Mouse (Mus musculus): ENCODE data around the gene Adamts2. TPM values are rescaled to one million over a fixed set of nuclear protein-coding genes. Genes with fewer than 3 reads are reported as not detected.

The Adamts2 gene
- 10 to 100 TPM; 17.6 to 19.4 TPM for total RNA-seq (2021)
- long read RNA-seq, experiment 1, full-length matches to known transcripts: 15 of 32 reads
- long read RNA-seq, experiment 1, partial matches to known transcripts: 11 of 32 reads
- long read RNA-seq, experiment 1, other reads (novel, unspliced or antisense): 6 of 32 reads
- long read RNA-seq, experiment 2, full-length matches to known transcripts: 7 of 21 reads
- long read RNA-seq, experiment 2, partial matches to known transcripts: 5 of 21 reads
- long read RNA-seq, experiment 2, other reads (novel, unspliced or antisense): 9 of 21 reads

DNA sequence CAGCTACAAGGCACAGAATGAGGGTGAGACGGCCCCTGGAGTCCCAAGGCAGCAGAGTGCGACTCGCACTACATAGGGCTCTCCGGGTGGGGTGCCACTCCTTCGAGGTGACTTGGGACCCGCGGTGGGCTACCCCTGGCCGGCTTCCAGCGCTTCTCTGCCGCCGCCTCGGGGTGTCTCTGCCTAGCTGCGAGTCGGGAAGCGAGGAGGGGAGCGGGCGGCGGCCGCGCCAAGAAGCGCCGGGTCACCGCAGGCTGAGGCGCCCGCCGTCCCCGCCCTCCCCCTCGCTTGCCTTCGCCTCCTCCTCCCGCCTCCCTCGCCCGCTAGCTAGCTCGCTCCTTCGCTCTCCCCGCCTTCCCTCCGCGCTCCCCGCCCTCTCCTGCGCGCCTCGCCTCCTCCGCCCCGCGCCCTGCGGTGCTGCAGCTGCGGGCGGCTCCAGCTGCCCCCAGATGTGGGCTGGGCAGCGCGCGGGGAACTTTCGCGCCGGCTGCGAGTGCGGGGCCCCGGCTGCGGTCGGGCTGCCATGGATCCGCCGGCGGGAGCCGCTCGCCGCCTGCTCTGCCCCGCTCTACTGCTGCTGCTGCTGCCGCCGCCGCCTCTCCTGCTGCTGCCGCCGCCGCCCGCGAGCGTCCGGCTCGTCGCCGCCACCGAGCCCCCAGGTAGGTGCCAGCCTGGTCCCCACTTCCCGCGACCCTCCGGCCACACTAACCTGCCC, at the start of gene Adamts2:
TSS of gene Adamts2 (plus strand) at position 444 of the 715 bp plus-strand sequence.
- peak; percentile 88 for DNase-seq

DNA sequence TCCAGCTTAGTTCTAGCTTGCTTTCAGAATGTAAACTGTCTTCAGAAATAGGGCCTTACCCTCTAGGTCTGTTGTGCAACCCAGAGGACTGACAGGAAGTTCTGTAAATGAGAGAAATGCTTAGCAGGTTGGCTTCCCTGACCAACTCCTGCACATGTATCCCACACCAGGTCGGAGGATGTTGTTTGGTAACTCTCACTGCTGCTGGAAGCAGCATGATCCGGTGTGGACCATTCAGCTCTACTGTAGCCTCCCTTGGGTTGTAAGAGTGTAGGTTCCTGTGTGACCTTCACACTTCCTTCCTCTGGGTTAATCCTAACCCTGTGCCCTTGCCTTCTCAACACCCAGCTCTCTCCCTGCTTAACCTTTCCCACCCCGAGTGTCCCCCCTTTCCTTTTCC, 44.8 kb upstream of the Adamts2 start:
- no peak for DNase-seq

DNA sequence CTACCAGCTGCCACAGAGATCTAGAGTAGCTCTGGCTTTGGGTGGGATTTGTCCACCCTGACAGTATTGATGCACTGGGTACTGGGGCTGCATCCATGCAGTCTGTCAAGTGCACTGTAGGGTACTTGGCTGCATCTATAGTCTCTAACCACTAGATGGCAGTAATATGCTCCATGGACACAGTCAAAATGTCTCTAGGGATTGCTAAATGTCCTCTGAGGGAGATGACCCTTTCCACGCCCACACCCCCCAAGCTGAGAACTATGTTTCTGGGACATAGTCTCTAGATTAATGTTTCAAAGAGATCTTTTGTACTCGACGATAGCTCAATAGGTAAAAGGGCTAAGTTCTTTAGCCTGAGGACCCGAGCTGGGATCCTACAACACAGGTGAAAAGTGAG, 42.8 kb upstream of the Adamts2 start:
- peak; percentile 5 for DNase-seq

DNA sequence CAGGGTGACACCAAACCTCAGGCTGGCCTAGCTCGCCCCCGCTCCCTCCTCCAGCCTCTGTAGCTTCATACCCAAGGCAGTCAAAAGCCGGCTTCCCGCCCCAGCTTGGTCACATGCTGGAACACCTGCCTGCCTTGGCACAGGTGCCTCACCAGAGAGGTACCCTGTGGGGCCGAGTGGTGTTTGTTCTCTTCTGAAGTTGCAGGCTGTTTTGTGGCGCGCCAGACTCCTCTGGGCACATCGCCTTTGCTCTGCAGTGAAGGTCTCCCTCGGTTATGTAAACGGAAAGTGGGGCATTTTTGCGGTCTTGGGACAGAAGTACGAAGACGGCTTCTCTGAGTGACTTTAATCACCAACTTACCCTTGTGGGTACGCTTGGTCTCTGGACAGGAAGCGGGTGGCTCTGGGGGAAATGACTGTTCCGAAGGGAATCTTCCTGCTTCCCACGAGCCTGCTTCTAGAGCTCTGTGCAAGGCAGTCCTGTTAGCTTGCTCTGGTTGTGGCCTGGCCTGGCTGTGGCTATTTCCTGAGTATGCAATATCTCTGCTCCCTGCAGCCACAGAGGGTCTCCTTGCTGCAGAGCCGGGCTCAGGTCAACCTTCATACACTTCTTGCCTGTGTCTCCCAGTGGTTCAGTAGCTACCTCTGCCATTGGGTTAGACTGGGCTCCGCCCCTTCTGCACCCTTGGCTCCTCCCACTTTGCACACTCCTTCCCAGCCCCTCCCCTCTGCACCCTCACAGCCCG, 36.2 kb upstream of the Adamts2 start:
- no peak for DNase-seq

DNA sequence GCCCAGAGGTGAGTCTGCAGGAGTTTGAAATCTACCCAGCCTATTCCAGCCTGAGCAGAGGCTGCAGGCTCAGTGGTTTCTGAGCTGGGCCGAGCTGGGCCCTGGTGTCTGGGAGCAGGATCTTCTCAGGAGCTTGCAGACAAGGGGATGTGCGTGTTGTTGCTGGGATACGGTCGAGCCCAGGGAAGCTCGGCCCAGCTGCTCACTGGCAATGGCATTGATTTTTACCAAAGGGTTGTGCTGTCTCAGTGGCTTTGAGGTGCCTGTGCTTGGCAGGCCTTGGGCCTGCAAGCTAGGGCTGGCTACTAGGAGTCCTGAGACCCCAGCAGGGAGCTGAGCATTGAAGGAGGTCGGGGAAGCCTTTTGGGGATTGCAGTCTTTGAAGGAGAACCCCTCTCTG, 30.4 kb upstream of the Adamts2 start:
- no peak for DNase-seq

DNA sequence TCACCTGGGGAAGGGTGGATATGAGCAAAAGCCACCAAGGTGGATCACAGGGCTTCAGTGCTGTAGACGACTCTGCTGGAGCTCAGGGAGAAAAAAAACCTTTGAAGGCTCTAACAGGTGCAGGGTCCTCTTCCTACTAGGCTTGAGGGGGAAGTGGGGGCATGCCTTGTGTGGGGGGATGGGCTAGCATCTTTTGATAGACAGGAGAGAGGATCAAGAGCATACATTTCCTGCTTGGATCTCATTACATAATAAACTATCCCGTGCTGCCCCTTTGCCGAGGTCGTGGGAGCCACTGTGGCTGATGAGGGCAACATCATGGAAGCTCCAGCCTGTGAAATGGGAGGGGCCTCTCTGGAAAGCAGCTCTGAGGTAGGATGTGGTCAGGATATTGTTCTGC, 25.4 kb upstream of the Adamts2 start:
- DNase-seq: no peak

DNA sequence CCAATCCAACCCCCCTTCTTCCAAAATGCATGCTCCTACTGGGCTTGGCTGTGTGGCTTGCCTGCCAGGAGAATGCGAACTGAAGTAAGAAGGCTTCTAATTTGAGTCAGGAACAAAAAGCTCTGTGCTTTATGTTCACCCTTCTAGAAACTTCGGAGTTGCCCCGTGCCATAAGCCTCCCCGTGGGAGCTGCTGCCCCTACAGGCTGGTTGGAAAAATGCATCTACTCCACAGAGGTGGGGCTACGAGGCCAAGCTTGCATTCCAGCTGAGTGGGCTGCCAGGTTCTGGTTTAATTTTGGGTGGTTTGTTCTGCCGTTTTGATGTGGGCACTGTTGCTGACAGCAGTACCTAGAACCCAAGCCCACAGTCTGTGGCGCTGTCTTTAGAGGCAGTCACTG, 14.9 kb upstream of the Adamts2 start:
- peak; percentile 59 for DNase-seq

DNA sequence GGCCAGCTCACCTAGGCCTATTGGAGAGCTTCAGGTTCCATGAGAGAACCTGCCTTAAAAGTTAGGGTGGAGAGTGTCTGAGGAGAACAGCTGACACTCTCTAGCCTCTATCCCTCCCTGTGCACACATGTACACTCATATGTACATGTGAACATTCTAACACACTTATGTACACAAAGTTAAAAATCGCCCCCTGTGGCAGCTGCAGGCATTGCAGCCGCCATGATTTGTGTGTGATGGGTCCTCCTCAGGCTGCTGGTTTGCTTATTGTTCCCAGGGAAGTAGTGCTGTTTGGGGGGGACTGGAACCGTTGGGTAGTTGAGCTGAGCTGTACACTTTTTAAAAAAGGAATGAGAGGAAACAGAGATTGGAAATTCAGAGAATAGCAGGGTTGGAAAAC, 14.1 kb upstream of the Adamts2 start:
- peak; percentile 72 for DNase-seq

DNA sequence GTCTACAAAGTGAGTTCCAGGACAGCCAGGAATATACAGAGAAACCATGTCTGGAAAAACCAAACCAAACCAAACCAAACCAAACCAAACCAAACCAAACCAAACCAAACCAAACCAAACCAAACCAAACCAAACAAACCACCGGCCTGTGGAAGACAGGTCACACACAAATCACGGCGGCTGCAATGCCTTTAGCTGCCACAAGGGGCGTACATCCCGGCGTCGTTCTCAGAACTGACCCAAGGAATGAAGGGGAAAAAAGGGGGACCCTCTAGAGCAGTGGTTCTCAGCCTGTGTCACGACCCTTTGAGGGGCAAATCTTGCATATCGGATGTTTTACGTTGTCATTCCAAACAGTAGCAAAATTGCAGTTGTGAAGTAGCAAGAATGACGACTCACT, 12.8 kb upstream of the Adamts2 start:
- peak; percentile 71 for DNase-seq

DNA sequence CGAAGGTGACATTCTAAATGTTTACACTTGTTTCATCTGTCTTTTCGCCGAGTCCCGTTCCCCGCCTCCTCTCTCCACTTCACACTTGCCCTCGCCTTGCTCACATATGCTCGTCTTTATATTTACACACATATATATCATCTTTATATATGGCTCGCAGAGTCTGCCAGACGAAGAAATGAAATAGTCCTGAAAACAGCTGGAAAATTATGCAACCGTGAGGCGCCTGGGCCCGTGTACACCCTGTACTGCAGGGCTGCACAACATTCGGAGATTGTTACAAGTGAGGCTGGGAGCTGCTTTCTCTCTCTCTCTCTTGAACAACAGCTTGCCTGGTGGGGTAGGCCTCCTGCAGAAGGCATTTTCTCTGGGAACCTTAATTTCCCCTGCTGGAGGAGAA, 10.8 kb upstream of the Adamts2 start:
- DNase-seq: no peak

DNA sequence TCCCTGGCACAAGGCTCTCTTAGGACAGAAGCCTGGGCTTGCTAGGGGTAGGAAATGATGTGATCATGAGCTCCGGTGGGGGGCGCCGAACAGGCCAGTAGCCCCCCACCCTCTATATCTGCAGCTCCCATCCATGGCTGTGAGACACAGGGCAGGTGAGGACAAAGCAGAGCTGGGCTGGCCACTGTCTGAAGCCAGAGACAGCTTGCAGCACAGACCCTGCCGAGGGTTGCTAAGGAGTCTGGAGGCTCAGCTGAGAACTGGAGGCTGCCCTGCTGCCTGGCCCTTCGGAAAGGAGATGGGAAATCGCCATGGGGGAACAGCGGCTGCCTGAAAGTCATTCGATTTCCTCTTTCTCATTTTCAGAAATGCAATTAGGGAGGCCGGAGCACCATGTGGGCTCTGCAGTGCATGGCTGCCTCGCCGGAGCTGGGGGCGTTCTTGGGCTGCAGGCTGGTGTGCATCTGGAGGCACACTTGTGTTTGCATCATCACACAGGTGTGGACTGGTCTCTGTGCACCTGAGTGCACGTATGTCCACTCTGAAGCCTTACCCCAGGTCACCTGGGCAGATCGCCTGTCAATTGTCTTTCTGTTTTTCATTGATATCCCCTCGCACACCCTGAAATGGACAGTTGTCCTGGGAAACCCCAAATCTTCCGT, 8.9 kb upstream of the Adamts2 start:
- no peak for DNase-seq

DNA sequence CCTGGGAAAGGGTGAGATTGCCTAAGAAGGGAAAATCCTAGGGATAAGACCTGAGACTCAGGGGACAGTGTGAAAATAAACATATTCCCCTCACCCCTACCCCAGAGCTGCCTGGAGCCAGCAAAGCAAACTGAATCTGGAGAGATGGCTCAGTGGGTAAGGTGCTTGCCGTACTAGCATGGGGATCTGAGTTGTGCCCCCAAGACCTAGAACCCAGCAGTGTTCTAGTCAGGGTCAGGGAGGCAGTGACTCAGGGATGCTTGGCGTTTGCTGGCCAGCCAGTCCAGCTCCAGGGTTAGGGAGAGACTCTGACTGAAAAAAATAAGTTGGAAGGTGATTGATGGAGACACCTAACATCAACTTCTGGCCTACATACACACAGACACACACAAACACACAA, 5.3 kb upstream of the Adamts2 start:
- no peak for DNase-seq

DNA sequence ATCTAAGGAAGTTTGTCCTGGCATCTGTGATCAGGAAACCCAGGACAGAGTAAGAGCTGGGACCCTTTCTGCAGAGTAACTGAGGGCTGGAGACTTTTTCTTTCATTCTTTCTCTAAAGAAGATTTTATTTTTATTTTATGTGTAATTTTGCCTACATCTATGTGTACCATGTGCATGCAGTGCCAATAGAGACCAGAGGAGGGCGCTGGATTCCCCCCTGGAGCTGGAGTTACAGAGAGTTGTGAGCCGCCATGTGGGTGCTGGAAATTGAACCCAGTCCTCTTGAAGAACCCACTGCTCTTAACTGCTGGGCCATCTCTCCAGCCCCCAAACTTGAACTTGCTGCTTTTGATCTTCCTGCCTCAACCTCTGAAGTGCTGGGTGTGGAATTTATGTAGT, 2.7 kb upstream of the Adamts2 start:
- DNase-seq: no peak

DNA sequence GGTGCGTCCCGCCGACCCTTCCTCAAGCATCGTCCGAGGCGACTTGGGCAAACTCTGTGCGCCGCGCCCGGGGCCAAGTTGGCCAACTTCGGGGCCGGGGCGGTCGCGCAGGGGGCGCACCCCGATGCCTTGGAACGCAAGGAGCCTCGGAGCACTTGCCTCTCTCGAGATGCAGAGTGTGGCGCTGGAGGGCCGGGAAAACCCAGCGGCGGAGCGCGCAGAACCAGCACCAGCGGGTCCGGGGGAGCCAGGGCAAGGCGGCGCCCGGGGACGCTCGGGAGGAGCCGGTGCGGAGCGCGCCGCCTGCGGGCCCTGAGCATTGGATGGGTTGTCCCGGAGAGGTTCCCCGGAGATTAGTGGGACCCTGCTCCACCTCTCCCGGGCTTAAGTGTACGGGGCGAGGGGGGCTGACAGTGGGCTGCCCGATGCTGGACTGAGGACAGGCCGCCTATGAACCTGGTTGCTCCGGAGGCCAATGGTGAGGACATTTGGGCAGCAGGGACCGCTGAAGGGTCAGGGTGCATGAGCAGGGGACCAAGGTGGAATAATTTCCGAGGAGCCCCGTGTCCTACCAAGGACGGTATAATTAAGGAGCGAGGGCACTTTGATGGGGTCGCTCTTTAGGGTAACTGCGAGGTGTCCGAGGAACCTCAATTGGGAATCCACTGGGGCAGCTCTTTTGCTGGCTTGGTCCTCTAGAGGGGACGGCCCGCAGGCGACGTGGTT, 635 bp downstream of the Adamts2 start:
- peak; percentile 59 for DNase-seq

DNA sequence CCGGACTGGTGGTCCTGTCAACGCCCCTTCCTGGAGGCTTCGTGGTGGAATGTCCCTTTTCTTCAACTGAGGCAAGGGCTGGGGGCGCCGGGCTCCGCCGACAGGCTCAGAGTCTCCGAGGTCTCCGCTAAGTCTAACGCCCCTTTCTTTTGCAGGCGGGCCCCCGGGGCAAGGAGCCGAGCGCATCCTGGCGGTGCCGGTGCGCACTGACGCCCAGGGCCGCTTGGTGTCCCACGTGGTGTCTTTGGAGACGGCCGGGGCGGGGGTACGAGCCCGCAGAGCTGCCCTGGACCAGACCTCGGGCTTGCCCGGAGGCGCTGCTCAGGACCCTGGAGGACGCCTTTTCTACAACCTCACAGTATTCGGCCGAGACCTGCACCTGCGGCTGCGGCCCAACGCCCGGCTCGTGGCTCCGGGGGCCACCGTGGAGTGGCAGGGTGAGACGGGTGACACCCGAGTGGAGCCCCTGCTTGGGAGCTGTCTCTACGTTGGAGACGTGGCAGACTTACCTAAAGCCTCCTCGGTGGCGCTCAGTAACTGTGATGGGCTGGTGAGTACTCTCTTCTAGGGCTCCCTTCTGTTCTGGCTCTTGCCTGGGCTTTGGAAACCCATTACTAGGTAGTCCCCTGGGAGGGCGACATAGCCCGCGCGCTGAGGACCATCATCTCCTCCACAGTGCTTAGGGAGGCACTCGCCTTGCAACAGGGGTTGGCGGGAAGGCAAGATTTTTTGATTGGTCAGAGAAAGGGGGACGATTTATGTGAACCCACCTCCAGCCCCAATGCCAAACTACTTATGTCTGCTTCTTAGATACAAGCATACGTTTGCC, 1.4 kb downstream of the Adamts2 start:
- peak; percentile 62 for DNase-seq

DNA sequence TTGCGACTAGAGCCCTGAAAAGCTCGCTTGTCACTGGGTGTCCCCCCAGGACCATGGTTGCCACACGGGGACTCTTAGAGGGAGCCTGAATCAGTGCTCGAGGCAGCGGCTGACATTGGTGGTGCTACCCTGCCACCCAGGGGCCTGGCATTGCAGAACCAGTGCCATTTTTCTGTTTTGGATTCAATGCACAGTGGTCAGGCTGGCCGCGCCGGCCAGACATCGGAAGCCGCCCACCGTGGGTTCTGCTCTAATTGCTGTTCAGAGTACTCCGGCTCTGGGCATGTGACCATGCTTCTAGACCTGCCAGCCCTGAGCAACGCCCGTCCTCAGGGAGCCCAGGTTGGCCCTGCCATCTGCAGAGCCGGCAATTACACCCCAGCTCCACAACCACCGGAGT, 2.5 kb downstream of the Adamts2 start:
- no peak for DNase-seq

DNA sequence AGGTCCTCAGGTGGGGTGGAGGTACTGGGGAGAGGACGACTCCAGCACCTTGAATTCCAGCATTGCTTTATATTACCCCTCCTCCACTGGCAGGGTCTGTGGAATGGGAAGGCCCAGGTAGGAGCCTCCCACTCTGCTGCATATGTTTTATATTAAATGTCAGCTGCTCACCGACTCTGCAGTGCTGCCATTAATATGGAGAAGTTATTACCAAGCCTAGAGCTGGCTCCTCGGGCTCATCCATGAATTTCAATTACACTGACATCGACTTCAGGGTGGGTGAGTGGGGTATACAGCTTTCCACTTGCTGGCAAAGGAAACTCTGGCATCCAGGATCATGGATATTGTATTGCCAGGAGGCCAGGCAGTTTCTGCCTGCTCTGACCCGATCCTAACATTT, 9.3 kb downstream of the Adamts2 start:
- DNase-seq: no peak

DNA sequence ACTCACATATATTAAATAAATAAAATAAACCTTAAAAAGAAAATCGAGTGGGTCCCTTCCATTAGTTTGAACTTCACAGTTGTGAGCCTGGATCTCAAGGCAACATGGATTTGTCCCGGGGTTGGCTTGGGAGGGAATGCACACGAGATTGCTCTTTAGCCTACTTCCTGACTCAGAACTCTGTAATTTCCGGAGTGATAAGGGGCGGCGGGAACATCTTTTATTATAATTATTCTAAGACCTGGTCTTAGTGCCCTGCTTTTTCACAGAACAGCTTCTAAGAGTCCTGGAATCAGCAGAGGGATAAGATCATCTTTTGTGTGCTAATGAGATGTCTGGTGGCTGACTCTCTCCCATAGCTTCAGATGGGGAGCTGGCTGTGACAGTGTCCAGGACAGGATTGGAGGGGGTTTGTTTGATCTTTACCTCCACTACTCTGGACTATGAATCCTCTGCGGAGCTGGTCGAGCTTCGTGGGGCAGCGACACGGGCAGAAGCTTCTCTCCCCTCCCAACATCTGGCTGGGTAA, 15.2 kb downstream of the Adamts2 start:
- no peak for DNase-seq

DNA sequence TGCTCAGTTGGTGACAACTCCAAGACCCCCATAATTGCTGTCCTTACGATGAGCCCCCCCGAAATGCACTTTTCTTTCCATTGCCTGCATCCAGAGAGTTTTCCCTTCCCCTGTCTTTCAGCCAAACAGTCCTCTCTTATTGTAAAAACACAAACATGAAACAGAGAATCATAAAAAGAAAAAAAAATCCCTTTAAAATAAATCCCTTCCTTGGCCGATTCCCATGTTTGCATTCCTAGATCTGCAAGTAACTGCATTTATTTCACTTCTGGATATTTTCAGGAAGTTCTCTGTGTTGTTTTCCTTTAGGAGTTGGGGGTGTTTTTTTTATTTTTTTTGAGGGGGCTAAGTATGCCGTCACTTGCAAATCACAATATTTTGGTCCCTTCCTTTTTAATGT, 19.0 kb downstream of the Adamts2 start:
- no peak for DNase-seq

DNA sequence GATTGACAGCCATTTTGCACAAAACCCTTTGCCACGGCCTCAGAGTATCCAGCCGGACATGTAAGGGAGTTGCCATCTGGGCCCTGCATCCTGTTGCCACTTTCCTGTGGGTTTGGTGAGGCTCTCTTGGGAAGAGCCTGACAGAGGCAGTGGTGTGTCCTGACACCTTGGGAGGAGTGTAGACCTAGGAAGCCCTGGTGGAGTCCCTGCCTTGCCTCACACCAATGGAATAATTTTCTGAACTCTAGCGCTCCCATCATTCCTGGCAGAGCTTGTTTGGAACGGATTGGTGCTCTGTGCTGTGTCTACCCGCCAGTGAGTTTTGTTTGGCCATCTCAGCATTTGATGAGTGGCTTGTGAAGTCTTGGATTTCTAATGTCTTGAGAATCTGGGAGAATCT, 19.5 kb downstream of the Adamts2 start:
- DNase-seq: no peak

DNA sequence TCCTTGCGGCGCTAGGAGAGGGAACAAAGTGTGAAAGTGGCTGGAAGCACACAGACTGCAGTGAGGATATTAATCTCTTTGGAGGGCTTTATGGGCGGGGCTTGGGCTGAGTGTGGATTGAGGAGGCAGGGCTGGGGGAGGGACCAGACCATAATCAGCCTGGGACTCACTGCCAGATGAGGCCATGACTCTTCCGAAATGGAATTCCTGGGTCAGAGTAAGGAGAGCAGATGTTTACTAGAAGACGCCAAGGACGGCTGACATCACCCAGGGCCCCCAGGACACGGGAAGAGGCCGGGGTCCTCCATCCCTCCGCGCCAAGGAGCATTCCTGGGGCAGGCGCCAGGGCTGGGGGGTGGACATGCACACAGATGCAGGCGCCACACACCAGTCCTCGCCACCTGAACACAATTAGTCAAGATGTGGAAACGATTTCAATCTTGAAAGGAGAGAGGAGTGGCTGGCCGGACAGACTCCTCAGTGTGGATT, 20.4 kb downstream of the Adamts2 start:
- peak; percentile 48 for DNase-seq

Measured in adrenal gland, postnatal 10 days (tissue).